Mouse (Mus musculus) cerebellum, adult 9-10 months (tissue): ENCODE data around the gene Ctcfl.
"Not testable (repeated sequence)": the region's sequence is repeated elsewhere in the genome, so short reads cannot be mapped to it uniquely, and the experiment has no call there.

Source experiments
- DNase-seq: peaks from one replicate; pipeline ENCODE4 v3.0.0; 2022

Gene Ctcfl

GRCm38 (mm10) chr2:173138323-173139239 lies 19.3 kb upstream of the Ctcfl start:
- no peak for DNase-seq

DNA sequence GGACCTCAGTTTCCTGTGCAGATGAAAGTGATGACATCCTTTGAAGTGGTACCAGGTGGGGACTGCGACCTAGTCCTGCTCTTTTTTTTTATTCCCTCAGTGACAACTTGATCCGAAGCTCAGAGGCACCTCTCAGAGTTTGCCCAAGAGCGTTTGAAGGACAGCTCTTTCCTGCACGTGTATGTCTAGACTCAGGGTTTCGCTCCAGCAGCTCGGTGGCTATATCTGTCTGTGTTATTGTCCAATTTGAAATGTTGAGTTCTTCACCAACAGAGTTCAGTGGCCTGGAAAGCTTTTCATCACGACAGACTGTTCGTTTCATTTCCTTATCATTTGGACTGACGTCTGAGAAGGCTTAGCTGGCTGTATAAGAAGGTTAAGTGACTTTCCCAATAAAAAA lies 15.4 kb upstream of the Ctcfl start:
- no peak for DNase-seq

DNA sequence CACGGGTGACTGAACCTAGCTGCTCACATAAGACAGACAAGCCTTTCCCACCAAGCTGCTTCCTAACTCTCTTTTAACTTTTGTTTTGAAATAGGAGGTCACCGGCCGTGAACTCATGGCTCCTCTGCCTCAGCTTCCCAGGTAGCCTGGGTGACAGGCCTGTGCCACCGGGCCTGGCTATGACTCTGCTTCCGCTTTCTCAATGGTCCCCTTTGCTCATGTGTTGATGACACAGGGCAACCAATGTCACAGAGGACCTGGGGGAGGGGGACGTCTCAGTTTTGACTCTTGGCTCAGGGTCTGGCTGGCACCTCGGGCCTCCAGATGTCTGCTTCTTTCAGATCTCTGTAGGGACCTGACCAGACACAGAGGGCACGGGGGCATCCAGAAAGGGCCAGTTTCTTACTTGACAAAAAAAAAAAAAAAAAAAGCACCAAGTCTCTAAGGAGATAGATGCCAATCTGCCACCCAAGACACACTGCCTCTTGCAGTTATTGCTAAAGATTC lies 13.5 kb upstream of the Ctcfl start:
- DNase-seq, result no peak

- DNase-seq, result no peak
These were observed 12.9 kb upstream of the Ctcfl start for GRCm38 (mm10) chr2:173132262-173132661.

- DNase-seq, result no peak
These were observed 9.8 kb upstream of the Ctcfl start for GRCm38 (mm10) chr2:173129111-173129510.

- DNase-seq, result no peak
These were observed 7.1 kb upstream of the Ctcfl start for GRCm38 (mm10) chr2:173126386-173126785.

- no peak for DNase-seq
These were observed 4.9 kb upstream of the Ctcfl start for GRCm38 (mm10) chr2:173124022-173124735.

DNA sequence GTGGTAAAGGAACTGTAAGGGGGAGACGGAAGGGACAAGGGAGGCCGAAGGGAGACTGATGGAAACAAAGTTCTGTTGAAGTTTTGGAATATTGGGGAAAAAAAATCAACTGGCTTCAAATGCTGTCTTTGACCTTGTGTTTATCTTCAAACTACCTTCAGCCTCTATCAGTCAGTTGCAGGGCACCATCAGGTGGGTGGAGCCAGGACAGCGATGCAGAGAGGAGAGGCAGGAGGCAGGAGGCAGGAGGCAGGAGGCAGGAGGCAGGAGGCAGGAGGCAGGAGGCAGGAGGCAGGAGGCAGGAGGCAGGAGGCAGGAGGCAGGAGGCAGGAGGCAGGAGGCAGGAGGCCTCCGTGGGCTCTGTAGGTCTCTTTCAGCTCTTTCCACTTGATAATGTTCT lies 792 bp upstream of the Ctcfl start:
- DNase-seq, result not testable (repeated sequence)

GRCm38 (mm10) chr2:173113796-173114195 lies 5.5 kb downstream of the Ctcfl start:
- DNase-seq, result not testable (repeated sequence)

DNA sequence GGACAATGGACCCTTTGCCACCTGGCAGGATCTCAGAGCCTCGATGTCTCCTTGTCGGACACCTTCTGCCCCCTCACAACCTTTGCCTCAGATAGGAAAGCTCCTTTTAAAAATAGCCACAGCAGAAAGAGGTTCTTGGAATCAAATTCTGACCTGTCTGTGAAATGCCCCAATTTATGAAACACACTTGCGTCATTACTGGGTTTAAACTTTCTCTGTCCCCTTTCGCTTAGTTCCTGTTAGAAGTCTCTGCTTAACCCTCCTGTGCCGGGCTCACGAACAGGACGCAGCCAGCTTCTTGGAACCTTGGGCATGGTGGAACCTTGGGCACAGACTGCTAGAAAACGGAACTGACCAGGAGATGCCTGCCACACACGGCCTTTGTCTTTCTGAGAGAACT lies 8.8 kb downstream of the Ctcfl start:
- no peak for DNase-seq

DNA sequence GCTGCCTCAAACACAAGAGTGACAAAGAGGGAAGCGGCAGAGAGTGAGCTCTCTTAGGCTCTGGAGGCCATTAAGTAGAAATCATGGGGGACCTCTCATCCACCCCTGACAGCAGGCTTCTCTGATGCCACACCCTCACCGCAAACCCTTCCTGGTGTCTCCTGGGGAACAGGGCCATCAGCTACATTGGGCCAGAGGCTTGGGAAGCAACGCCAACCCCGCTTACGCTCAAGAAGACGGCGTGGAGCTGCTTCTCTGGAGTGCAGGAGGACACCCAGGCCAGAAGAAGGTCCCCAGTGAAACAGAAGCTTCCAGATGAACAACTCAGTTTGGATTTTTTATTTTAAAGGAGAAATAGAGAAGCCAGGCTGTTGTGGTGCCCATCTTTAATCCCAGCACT lies 9.8 kb downstream of the Ctcfl start:
- DNase-seq, result no peak

DNA sequence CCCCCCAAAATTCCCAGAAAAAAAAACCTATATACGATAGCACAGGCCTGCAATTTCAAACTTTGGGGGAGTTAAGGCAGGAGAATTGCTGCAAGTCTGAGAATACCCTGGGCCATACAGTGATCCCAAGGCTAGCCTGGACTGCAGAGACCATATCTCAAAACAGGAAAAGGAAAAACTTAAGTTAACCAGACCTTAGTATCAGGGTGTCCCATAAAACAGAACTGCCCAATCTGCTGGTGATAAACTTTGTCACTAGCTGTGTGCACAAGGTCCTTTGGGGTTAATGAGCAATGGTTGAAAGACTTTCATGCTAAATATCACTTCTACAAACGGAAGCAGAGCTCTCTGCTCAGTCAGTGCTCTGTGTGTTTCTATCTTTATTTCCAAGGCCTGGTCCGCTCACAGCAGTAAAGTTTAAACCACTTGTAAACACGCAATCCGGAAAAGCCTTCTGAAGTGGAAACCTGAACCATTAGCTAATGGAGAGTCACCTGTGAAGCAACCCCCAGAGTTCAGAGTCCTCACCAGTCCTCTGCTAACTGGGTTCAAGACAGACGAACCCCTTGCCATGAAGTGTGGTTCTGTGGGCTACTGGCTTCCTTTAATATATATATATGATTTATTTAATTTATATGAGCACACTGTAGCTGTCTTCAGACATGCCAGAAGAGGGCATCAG lies 10.7 kb downstream of the Ctcfl start:
- no peak for DNase-seq

- peak; percentile 52 for DNase-seq
These were observed 12.2 kb downstream of the Ctcfl start for GRCm38 (mm10) chr2:173106889-173107785.

DNA sequence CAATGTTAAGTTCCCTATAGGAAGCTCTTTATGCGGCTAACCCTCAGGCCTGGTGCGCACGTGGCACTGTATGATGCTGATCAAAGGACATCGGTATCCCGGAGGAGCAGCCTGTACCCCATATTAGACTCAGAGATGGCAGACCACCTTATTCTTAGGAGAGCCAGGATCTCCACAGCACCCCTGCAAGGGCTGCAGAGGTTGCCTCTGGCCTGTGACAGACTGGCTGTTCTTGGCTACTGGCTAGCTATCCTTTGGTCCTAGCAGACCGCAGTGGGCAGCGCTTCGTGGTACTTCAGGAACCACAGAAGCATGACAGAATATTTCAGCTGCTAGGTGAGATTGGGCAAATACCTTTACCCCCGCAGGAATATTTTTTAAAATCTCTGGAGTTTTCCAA lies 12.9 kb downstream of the Ctcfl start:
- no peak for DNase-seq

GRCm38 (mm10) chr2:173097337-173097736 lies 22.0 kb downstream of the Ctcfl start:
- DNase-seq, result not testable (repeated sequence)

- peak; percentile 80 for DNase-seq
These were observed 29.9 kb downstream of the Ctcfl start for GRCm38 (mm10) chr2:173089437-173089836.

- DNase-seq, result no peak
These were observed 31.9 kb downstream of the Ctcfl start for GRCm38 (mm10) chr2:173087405-173087804.

GRCm38 (mm10) chr2:173085763-173086162 lies 33.6 kb downstream of the Ctcfl start:
- DNase-seq, result no peak

DNA sequence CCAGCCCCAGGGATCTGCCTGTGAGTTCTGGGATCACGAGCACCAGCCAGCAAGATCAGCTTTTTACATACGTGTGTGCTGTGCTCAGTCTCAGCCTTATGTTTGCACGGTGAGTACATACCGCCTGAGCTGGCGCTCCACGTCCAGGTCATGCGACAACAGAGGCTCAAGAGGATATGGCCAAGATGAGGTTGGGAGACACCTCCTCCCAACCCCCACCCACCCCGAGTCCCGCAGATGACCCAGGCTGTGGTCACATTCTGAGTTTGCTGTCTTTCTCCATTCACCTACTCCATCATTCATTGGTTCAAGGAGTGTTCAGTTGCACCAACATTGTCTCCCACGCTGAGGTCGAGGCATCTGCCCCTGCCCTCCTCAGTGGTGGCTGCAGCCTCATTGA lies 34.5 kb downstream of the Ctcfl start:
- DNase-seq, result no peak

DNA sequence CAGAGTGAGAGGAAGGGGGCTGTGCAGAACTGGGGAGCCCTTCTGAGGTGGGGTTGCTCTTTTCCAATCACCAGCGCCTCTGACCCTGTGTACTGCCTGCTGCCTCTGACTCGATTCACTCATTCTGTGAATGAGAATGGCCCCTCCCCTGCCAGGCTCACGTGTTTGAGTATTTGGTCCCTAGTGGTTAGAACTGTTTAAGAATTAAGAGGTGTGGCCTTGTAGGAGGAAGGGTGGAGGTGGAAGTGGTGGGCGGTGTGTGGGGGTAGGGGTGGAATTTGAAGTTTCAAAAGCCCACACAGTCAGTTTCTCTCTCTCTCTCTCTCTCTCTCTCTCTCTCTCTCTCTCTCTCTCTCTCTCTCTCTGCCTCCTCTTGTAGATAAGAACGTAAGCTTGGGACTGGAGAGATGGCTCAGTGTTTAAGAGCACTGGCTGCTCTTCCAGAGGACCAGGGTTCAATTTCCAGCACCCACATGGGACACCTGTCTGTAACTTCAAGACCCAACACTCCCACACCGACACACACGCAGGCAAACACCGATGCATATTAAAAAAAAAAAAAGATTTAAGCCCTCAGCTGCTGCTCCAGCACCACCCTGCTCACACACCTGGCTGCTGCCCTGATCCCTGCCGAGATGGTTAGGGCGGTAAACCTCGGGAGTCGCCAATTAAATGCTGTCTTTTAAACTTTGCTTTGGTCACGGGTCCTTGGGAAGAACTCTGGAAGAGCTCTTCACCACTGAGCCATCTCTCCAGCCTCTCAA lies 35.4 kb downstream of the Ctcfl start:
- no peak for DNase-seq

GRCm38 (mm10) chr2:173083106-173083505 lies 36.2 kb downstream of the Ctcfl start:
- DNase-seq, result no peak
